ENCODE assay signal across 8 mouse cellular contexts in genomic region chrX:77511994-77512485, GRCm38 (mm10). TPM values are rescaled to one million over a fixed set of nuclear protein-coding genes. Genes with fewer than 3 reads are reported as not detected.
DNase-seq lines count a peak whose midpoint lies in the region; ATAC-seq and TF ChIP-seq lines count a peak whose summit lies in the region.

No protein-coding gene starts in this region.

- no peak for ATAC-seq in kidney, postnatal 0 days (replicated peaks; ENCODE audit: low FRiP score, low read depth)
- ATAC-seq in midbrain, embryonic 13.5 days = no peak

- WGBS in kidney, postnatal 0 days = 24% methylated on average over 12 of the region's 12 CpGs
- WGBS in bone marrow, adult 2 months = 14% methylated on average over 12 of the region's 12 CpGs
- WGBS in hindbrain, embryonic 10.5 days = 24% methylated on average over 12 of the region's 12 CpGs
- 25% methylated on average over 12 of the region's 12 CpGs for WGBS in midbrain, embryonic 13.5 days

- DNase-seq in kidney, postnatal 0 days (ENCODE audit: low spot score) = peak; percentile 15
- DNase-seq in kidney, postnatal 10 days = no peak
- DNase-seq in hindbrain, embryonic 10.5 days (ENCODE audit: low spot score) = no peak
- no peak for DNase-seq in urinary bladder, postnatal 25 days (ENCODE audit: low spot score)
- no peak for DNase-seq in ovary, adult 18-20 months (ENCODE audit: low spot score)
- no peak for DNase-seq in spleen, adult 18-20 months

- H3K4me3 ChIP-seq in kidney, postnatal 0 days (replicated peaks; ENCODE audit: low read depth, low read length) = peak overlapping the region; percentile 67
- peak overlapping the region; percentile 76 for H3K4me3 ChIP-seq in bone marrow, adult 2 months (replicated peaks; ENCODE audit: control insufficient read depth, low read depth, low read length)
- peak overlapping the region; percentile 69 for H3K4me3 ChIP-seq in hindbrain, embryonic 10.5 days
- peak overlapping the region; percentile 66 for H3K4me3 ChIP-seq in midbrain, embryonic 13.5 days (replicated peaks)

- no peak for TF ChIP-seq CTCF in kidney, postnatal 0 days (IDR thresholded peaks at IDR 0.05; ENCODE audit: low read depth)
- TF ChIP-seq CTCF in bone marrow, adult 2 months (IDR thresholded peaks at IDR 0.05; ENCODE audit: control insufficient read depth, insufficient read depth, low read length) = no peak

- TF ChIP-seq POLR2A in bone marrow, adult 2 months (IDR thresholded peaks at IDR 0.05; ENCODE audit: borderline replicate concordance, control insufficient read depth, low read depth, low read length) = no peak

- H3K27me3 ChIP-seq in kidney, postnatal 0 days (ENCODE audit: insufficient read depth, low read length) = no peaks in the 10 kb centered on the region
- no peaks in the 10 kb centered on the region for H3K27me3 ChIP-seq in hindbrain, embryonic 10.5 days (ENCODE audit: insufficient read depth, poor library complexity, severe bottlenecking)
- H3K27me3 ChIP-seq in midbrain, embryonic 13.5 days = no peaks in the 10 kb centered on the region

- peak overlapping the region; percentile 55 for H3K4me2 ChIP-seq in kidney, postnatal 0 days (ENCODE audit: low read length)
- H3K4me2 ChIP-seq in midbrain, embryonic 13.5 days (replicated peaks) = peak overlapping the region; percentile 59

- H3K9ac ChIP-seq in kidney, postnatal 0 days (ENCODE audit: low read depth, low read length) = peak overlapping the region; percentile 83
- peak overlapping the region; percentile 83 for H3K9ac ChIP-seq in midbrain, embryonic 13.5 days (replicated peaks)

- no peaks in the 10 kb centered on the region for H3K36me3 ChIP-seq in kidney, postnatal 0 days (ENCODE audit: insufficient read depth, low read length)
- H3K36me3 ChIP-seq in hindbrain, embryonic 10.5 days = no peaks in the 10 kb centered on the region
- H3K36me3 ChIP-seq in midbrain, embryonic 13.5 days = no peaks in the 10 kb centered on the region

- peak overlapping the region; percentile 95; the same call in 1 of the 2 replicates for H3K27ac ChIP-seq in kidney, postnatal 0 days
- H3K27ac ChIP-seq in bone marrow, adult 2 months (ENCODE audit: control insufficient read depth, insufficient read depth, low read depth, low read length, poor library complexity) = peak overlapping the region; percentile 89
- peak overlapping the region; percentile 97 for H3K27ac ChIP-seq in hindbrain, embryonic 10.5 days
- peak overlapping the region; percentile 96; the same call in 1 of the 2 replicates for H3K27ac ChIP-seq in midbrain, embryonic 13.5 days

- H3K4me1 ChIP-seq in kidney, postnatal 0 days (replicated peaks; ENCODE audit: insufficient read depth, low read length) = 0 out of 2 replicates have a peak, but pooled peaks cover 3% of the 10 kb centered on the region
- H3K4me1 ChIP-seq in bone marrow, adult 2 months (ENCODE audit: control insufficient read depth, insufficient read depth, low read length) = no peaks in the 10 kb centered on the region; the same call in 1 of the 2 replicates
- H3K4me1 ChIP-seq in hindbrain, embryonic 10.5 days (replicated peaks) = peaks cover 18% of the 10 kb centered on the region; the same call in 1 of the 2 replicates
- H3K4me1 ChIP-seq in midbrain, embryonic 13.5 days (replicated peaks) = peaks cover 21% of the 10 kb centered on the region

- no peaks in the 10 kb centered on the region for H3K9me3 ChIP-seq in kidney, postnatal 0 days (replicated peaks; ENCODE audit: low read length)
- peaks cover 8% of the 10 kb centered on the region; the same call in 1 of the 2 replicates for H3K9me3 ChIP-seq in hindbrain, embryonic 10.5 days
- H3K9me3 ChIP-seq in midbrain, embryonic 13.5 days = no peaks in the 10 kb centered on the region

RNA-seq across cellular contexts. Expression of gene Tbl1x, which starts 1.2 kb away (rescaled TPM):
- polyA plus RNA-seq in kidney, postnatal 0 days (2015; fragmentation: Nextera tagmentation; extraction: Ambion mirVana) = 46.9 and 53.9 TPM in 2 replicates
- 5.6 and 7.1 TPM in 2 replicates for polyA plus RNA-seq in bone marrow, adult 2 months (2011; ENCODE audit: insufficient read depth, insufficient read length, low replicate concordance, missing spikeins)
- polyA plus RNA-seq in hindbrain, embryonic 10.5 days (2016; fragmentation: Nextera tagmentation; extraction: Ambion mirVana) = 46.4 and 65.0 TPM in 2 replicates
- polyA plus RNA-seq in midbrain, embryonic 13.5 days (2015; fragmentation: Nextera tagmentation; extraction: Ambion mirVana) = 46.9 and 49.6 TPM in 2 replicates
